Mouse (Mus musculus) adrenal gland, adult 18-20 months (tissue): ENCODE results near the gene Tubb4b. TPM values are rescaled to one million over a fixed set of nuclear protein-coding genes. Genes with fewer than 3 reads are reported as not detected.

Experiments
- DNase-seq, 2 experiments: peaks; one replicate each; pipeline ENCODE4 v3.0.0; 2021 to 2022; ENCODE audit warnings: low spot score in 2 of 2
- total RNA-seq, 2 experiments: library from RNA; stranded (reverse); gene quantifications; 1 replicate in 1 of 2; 2 replicates in 1 of 2; pipeline ENCODE4 v1.2.3; 2021

Tubb4b gene
- total RNA-seq, 2 experiments from 2014 or later: 284 to 287 TPM

DNA sequence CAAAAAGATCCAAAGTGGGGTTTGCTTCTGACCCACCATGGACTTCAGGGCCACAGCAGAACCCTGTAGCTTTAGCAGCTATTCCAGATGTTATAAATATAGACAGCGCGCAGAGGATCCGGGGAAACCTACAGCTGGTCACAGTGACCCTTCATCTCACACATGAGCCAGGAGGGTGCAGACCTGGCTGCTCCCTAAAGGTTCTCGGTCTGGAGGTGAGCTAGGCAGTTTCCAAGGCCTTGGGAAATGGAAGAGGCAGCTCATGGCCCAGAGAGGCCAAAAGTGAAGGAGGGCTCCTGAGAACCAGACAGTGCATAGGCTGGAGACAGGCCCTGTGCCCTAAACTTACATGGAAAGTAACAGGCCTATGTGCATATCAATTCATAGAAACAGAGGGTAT, 50.7 kb downstream of the Tubb4b start:
- no peak for DNase-seq

DNA sequence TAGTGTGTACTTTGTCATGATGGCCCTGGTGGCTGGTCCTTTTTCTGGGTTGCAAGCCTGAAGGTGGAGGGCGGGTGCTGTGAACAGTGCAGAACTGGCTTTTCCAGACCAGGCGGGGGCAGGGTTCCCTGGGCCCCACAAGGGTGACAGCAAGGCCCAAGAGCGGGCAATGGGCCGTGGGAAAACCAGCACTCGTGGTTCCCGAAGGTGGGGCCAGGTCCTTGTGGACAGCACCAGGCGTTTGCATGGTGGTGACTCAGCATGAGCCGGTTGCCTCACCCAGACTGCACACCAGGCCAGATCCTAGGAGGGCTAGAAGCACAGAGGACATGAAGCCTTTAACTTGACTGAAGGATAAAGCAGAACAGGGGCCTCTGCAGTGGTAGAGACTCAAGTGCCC, 51.9 kb downstream of the Tubb4b start:
- no peak for DNase-seq

Other genes starting within 250 kb of the Tubb4b start
- gene Mrpl41, start 249.6 kb downstream of the Tubb4b start, total RNA-seq: 10 to 100 TPM; 85.2 to 88.0 TPM
- gene Pnpla7, start 248.7 kb downstream of the Tubb4b start, total RNA-seq: 10 to 100 TPM; 36.3 to 47.2 TPM
- 10 to 100 TPM; 43.4 to 55.4 TPM for gene Nsmf, start 170.3 kb downstream of the Tubb4b start, total RNA-seq
- gene Entpd8, start 144.4 kb downstream of the Tubb4b start, total RNA-seq: not detected
- not detected for gene Noxa1, start 129.6 kb downstream of the Tubb4b start, total RNA-seq
- 1 to 10 TPM; 2.3 to 3.5 TPM for gene Nrarp, start 43.9 kb downstream of the Tubb4b start, total RNA-seq
- gene Tor4a, start 27.8 kb downstream of the Tubb4b start, total RNA-seq: 10 to 100 TPM; 11.6 to 19.5 TPM
- gene Nelfb, start 13.2 kb downstream of the Tubb4b start, total RNA-seq: 10 to 100 TPM; 48.8 to 49.5 TPM
- not detected for gene Stpg3, start 10.1 kb downstream of the Tubb4b start, total RNA-seq
- not detected for gene Fam166a, start 6.0 kb downstream of the Tubb4b start, total RNA-seq
- gene Slc34a3, start 9.7 kb upstream of the Tubb4b start, total RNA-seq: not detected
- gene Rnf224, start 12.1 kb upstream of the Tubb4b start, total RNA-seq: not detected
- gene Rnf208, start 17.6 kb upstream of the Tubb4b start, total RNA-seq: 1 to 10 TPM; 7.9 to 8.3 TPM
- gene Cysrt1, start 17.8 kb upstream of the Tubb4b start, total RNA-seq: not detected
- gene AL732309.1, start 22.2 kb upstream of the Tubb4b start, total RNA-seq: 1 to 10 TPM; 2.2 to 5.7 TPM
- 10 to 100 TPM; 19.5 to 24.4 TPM for gene Tmem203, start 30.7 kb upstream of the Tubb4b start, total RNA-seq
- 1 to 10 TPM; 8.2 to 9.4 TPM for gene Tprn, start 37.9 kb upstream of the Tubb4b start, total RNA-seq
- gene Ssna1, start 47.7 kb upstream of the Tubb4b start, total RNA-seq: 10 to 100 TPM; 37.2 to 40.1 TPM
- 10 to 100 TPM; 75.5 to 82.4 TPM for gene Anapc2, start 47.8 kb upstream of the Tubb4b start, total RNA-seq
- not detected for gene Tmem210, start 63.4 kb upstream of the Tubb4b start, total RNA-seq
- gene Lrrc26, start 65.2 kb upstream of the Tubb4b start, total RNA-seq: not detected
- gene Grin1, start 94.5 kb upstream of the Tubb4b start, total RNA-seq: 10 to 100 TPM; 10.0 to 10.5 TPM
- gene Man1b1, start 107.6 kb upstream of the Tubb4b start, total RNA-seq: 10 to 100 TPM; 59.0 to 63.2 TPM
- 10 to 100 TPM; 32.3 to 42.0 TPM for gene Dpp7, start 131.7 kb upstream of the Tubb4b start, total RNA-seq
- gene Uap1l1, start 141.0 kb upstream of the Tubb4b start, total RNA-seq: 10 to 100 TPM; 18.8 to 20.9 TPM
- not detected for gene Sapcd2, start 147.6 kb upstream of the Tubb4b start, total RNA-seq
- 1 to 10 TPM; 3.2 to 8.3 TPM for gene Entpd2, start 171.2 kb upstream of the Tubb4b start, total RNA-seq
- 100 to 1,000 TPM; 125 to 161 TPM for gene Npdc1, start 174.6 kb upstream of the Tubb4b start, total RNA-seq
- gene Fut7, start 198.6 kb upstream of the Tubb4b start, total RNA-seq: under 1 TPM; 0.13 to 0.35 TPM
- 10 to 100 TPM; 36.9 to 48.5 TPM for gene Abca2, start 204.0 kb upstream of the Tubb4b start, total RNA-seq
- 1 to 10 TPM in 1 of 2 experiments, under 1 TPM in 1; 0.53 to 1.1 TPM for gene Clic3, start 232.1 kb upstream of the Tubb4b start, total RNA-seq
- 10 to 100 TPM; 38.6 to 54.5 TPM for gene Paxx, start 236.4 kb upstream of the Tubb4b start, total RNA-seq
- gene Ptgds, start 245.3 kb upstream of the Tubb4b start, total RNA-seq: 1 to 10 TPM; 1.1 to 3.1 TPM